Mouse (Mus musculus) left cerebral cortex, adult 18-20 months (tissue): ENCODE measurements around the gene Casq2. TPM values are rescaled to one million over a fixed set of nuclear protein-coding genes. Genes with fewer than 3 reads are reported as not detected.

Experiments used
- DNase-seq, 2 experiments: peaks; one replicate each; pipeline ENCODE4 v3.0.0; 2021 to 2022; ENCODE audit warnings: low spot score in 2 of 2, mixed read lengths in 1 of 2
- total RNA-seq, 2 experiments: library from RNA; stranded (reverse); gene quantifications; 2 replicates each; pipeline ENCODE4 v1.2.3; 2021

The Casq2 gene
- total RNA-seq, 2 experiments from 2014 or later: 1.7 to 2.2 TPM

DNA sequence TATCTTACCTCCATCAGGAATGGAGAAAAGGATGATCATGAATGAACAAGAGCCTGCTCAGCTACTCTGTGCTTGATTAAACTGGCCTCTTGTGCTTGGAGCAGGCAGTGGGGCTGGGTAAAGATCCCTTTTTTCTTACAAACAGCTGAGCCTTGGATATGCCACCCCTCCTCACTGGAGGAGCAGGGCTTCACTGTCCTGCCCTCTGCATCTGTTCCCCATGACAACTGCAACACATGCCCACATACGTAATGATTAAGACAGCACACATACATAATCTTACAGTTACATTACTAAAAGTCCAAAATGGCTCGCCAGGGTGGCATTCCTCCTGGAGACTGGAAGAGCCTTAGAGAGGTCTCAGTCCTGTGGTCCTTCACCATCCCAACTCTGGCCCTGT lies 6.8 kb upstream of the Casq2 start:
- DNase-seq: no peak

DNA sequence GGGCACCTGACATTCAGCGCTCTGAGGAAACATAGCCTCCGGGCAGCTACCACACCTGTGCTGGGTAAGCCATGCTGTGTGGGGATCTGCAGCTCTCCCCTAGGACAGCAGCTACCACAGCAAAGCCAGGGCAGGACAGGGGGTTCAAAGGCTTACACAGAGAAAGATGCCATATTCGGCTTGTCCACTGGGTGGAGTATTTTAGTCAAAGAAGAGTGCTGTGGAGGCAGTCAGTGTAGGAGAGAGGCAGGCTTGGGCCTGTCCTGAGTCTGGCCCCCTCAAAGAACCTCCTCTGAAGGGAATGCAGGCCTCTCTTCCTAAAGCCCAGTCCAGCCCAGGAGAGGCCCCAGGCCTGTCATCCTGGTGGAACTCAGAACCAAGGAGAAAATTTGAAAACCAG lies 4.4 kb upstream of the Casq2 start:
- peak; percentile 73 to 84 for DNase-seq

DNA sequence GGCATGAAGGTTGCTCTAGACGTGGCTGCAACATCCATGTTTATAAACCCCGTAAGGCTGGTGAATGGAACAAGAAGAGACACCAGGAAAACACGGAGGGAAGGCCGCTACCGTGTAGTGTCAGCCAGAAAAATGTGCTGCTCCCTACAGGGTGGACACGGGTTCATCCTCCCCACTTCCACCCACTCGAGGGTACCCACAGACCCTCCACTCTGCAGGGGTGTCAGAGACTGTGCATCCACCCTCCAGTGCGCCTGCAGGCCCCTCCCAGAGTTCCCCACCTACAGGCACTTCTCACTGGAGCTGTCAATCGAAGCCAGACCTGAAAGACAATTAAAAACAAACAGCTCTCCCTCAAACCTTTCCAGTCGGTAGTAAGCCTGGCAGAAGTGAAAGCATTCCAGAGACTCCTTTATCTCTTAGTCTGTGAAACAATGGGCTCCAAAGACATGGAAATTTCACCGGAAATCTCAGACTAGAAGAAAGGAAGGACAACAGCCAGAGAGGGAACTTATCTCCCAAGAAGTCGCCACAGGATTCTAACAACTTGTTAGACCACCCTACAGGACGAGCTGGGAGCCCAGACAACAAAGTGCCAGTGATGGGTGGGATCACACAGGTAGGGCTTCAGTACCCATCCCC lies 2.5 kb upstream of the Casq2 start:
- DNase-seq: no peak

DNA sequence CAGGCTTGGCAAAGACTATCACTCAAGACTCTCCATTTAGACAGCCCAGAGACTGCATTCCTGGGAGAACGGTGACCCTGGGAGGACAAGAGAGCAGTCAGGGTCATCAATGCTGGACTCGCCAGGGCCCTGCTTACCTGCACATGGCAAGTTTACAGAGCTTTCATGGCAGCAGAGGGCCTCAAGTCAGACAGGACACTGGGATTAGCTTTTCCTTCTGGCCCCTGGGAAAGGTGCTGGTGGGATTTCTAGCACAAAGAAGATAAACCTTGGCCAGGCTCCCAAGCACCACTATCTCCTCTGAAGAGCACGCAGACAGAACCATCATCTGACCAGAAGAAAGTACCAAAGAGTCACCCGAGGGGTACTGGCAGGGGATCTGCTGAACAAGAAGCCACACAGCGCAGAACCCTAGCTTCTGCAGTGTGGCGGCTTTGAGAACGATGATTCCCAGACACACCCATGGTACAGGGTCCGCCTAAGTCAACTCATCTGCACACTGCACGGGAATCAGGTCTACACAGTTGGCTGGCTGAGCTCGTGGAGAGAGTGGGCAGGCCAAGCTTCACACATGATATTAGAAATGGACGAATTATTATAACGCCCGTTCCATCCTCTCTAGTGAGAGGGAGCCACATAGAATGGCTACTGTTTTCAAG lies 1.3 kb upstream of the Casq2 start:
- DNase-seq: no peak

DNA sequence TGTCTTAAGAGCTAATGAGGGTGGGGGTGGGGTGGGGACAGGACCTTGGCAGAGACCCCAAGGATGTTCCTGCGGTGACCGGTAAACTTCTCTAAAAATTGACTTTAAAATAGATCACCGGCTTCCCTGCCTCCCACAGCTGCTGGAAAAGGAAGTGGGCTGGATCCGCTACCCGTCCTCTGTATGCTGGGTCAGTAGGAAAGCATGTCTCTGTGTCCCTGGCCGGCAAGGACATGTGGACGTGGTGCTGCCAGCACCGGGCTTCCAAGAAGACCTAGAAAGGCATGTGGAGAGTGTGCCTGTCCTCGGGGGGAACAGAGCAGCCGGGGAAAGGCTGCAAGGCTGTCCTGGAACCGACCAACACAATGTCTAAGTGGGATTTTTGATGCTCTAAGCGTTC lies 496 bp upstream of the Casq2 start:
- DNase-seq: no peak

DNA sequence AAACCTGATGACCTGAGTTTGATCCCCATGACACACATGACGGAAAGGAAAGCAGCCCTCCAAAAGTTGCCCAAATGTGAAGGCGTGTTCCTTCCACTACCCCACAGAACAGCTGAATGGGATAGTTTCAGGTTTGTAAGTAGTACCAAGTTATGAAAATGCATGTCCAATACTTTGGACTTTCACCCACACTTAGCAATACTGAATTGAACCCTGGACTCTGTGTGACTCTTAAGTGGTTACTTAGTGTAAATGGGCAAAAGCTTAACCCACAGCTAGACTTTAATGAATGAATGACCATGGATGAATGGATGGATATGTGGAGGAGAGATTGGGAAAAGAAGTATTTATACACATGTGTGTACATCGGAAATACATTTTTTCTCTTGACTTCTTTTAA lies 8.6 kb downstream of the Casq2 start:
- no peak for DNase-seq

DNA sequence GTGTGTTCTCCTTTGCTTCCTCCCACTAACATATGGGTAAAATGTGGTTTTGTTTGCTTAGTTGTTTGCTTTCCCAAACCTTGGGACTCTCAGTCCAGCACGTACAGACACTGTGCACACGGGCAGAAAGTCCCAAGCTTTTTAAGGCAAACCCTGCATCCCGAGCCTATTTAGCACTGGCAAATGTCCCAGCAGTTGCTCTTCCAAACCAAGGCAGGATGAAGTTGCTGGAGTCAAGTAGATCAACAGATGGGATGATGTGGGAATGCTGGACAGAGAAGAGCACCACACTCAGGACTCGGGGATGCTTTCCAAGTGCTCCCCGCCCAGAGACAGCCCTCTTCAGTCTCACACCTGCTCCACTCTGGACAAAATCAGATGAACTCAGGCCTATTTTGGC lies 9.2 kb downstream of the Casq2 start:
- DNase-seq: no peak

DNA sequence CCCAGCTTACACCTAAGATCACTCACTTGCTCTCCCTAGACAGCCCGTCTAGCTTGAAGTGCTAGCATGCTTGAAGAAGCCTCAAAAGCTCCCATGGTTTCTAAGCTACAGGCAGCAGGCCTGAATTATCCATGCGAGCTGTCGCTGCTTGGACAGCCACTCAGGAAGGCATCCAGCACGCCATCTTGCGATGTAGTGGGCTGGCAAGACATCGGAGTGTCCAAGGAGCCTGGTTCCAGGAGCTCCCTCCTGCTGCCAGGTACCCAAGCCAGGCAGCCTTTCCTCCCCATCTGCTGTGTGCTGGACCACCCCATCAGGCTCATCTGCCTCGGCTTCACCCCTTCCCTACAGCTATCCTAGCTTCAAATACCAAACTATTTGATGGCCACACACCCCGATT lies 10.2 kb downstream of the Casq2 start:
- DNase-seq: no peak

DNA sequence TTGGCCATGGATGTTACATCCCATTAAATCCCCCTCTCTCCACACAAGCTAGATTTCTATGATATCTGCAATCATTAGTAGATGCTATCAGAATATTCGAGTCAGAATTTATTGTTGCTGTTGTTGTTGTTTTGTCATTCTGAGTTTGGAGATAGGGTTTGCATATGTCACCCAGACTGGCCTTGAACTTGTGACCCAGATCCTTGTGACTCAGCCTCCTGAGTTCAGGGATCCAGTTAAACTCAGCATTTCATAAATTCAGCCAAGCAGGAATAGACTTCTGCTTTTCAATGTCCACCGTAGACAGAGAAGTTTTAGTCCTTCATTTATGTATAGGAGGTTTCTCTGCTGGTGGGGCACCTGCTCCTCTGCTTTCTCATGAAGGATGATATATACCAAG lies 10.8 kb downstream of the Casq2 start:
- DNase-seq: no peak

DNA sequence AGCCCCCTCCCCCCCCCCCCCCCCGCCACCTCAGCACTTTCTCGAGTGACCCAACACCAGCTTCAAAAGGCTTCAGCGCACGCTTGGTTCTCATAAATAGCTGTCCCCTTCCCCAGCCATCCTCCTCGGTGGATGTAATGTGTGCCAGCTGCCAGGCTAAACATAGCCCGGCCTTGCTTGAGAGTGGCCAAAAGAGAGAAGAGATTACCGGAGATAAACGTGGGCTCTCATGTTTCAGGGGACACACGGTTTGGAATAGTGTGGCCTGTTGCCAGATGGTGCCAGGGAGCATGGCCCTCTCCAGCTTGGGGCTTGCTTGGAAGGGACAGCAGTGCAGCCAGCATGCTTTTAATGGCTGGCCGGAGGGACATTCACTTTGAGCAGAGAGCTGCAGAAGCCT lies 13.0 kb downstream of the Casq2 start:
- peak in 1 of 2 experiments; percentile 3 for DNase-seq

DNA sequence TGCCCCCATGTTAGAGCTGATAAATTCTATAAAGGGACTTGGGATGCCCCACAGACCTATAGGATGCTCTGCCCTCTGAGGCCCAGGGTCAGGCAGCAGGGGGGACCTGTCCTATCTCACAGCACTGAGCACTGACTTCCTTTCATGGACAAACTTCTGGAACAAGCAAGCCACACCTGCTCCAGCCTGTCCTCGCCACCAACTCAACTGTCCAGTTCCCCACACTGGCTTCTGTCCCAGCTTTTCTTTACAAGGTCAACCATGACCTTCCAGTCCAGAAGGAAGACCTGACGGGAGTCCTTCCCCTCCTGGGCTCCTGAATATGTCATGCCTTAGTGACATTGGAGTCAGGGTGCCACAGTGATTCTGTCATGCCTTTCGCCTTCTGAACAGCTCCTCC lies 13.6 kb downstream of the Casq2 start:
- no peak for DNase-seq

DNA sequence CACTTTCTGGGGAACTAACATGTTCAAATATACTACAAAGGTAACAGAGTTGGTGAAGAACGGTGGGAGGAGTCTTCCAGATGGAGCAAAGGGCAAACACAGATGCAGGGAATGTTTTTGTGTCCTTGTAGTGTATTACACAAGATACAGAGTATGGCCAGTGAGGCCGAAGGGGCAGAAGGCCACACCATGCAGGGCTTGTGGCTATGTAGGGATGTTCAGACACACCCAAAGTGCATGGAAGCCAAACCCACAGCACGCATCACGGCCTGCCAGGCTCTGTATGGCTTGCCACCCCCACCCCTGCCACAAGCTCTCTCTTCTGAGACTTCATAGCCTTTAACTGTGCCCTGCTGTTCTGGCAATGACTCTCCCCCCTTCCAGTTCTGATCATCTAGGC lies 15.2 kb downstream of the Casq2 start:
- no peak for DNase-seq

DNA sequence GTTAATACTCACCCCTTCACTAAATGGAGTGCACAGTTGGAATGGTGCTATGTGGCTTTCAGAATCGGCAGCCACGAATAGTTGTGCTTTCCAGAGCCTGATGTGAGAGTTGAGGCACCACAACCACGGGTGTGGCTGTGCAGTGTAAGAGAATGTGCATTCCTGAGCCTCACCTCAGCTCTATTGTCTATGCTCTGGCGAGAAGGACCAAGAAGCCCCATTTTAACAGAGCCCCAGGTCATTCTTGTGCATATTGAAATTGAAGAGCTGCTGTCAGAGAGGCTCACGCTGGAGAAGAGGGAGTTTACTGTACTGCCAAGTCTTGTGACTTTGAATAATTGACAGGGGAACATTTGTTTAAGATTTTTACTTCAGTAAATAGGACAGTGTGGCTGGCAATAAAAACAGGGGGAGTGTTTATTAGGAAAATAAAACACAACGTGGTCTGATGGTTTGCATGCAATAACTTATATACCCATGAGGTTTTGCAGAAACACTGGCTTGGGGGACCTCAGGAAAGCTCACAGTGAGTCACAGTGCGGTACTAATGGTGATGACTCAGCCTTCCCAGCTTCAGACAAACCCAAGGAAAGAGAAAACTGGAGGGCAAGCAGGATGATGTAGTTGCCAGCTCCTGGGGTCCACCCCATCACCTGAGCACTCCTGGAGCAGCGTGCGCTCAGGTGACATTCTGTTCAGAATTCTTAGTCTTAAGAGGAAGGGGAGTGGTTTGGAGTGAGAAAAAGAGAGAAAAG lies 17.8 kb downstream of the Casq2 start:
- no peak for DNase-seq

DNA sequence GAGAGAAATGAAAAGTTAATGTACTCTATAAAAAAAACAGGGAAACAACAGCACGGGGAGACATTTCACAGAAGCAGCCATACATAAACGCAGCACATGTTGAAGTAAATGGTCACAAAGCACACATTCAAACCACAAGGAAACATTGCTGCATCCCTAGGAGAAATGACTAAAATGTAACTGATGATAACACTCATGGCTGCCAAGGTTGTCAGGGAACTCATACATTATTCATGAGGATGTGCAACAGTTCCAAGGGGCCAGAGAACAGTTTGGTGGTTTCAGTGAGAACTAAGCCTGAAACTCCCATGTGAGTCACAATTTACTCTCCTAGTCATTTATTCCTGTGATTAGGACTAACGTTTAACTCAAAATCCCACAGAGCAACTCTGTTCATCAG lies 22.0 kb downstream of the Casq2 start:
- DNase-seq: no peak

DNA sequence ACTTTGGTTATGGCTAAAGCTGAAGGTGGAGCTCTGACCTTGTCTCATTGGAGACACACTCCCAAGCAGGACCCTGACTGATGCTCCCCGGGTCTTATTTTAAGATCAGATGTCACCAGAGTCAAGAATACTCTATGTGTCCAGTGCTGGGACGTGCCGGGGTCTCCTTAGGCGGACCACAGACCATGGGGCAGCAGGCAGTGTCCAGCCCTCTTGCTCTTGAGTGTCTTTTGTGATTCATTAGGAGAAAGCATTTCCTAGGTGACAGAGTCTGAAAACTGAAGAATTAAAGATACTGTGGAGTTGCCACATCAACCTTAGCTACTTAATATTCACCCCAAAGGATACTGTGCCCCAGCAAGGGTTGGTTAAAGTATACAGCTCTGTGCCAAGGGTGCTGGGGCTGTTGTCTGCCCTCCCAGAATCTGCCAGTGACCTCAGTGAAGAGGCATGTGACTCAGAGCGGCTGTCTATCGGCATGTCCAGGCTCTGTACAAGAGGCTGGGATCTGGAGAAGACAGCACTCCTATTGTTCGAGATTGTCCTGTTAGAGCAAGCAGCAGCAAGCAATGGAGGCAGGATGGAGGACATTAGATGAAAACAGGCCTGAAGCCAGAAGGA lies 25.9 kb downstream of the Casq2 start:
- DNase-seq: no peak

DNA sequence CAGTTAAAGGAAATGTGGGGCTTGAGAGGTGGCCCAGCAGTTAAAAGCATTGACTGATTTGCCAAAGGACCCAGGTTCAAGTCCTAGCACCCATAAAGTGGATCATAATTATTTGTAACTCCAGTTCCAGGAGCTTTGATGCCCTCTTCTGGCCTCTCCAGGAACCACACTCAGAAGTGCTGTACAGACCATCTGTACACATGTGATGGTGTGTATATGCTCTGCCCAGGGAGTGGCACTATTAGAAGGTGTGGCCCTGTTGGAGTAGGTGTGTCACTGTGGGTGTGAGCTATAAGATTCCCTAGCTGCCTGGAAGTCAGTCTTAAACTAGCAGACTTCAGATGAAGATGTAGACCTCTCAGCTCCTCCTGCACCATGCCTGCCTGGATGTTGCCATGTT lies 34.7 kb downstream of the Casq2 start:
- no peak for DNase-seq

DNA sequence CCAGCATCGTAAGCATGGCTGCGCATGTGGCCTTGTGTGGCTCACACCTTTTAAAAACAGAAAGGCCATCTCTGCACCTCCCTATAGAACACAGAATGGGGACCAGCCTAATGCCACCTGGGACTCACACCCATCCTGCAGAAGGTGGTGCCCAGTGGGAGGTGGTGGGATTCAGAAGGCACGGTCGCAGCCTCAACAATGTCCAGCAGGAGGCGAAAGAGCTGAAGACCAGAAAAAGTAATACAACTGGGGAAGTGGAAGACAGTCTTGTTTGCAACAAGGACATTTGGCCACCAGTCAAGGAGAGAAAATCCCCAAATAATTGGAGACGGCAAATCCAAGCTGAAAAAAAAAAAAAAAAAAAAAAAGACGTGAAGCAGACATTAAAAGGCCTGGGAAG lies 35.8 kb downstream of the Casq2 start:
- DNase-seq: no peak

DNA sequence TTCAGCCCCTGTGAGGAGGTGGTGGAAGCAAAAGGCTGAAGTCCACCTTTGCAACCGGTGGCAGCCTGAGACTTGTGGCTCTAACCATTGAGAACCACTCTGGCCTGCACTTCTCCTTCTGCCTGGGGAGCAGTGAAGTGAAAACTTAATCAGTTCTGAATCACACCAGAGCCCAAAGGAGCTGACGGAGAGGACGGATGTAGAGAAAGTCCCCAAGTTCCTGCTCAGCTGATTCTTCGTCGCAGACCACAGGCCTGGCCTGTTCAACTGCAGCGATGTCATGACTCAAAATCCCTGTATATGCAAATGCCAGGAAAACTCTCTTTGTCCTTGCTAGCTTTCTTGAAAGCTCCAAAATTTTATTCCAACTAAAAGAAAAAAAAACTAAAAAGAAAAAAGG lies 37.4 kb downstream of the Casq2 start:
- DNase-seq: no peak

DNA sequence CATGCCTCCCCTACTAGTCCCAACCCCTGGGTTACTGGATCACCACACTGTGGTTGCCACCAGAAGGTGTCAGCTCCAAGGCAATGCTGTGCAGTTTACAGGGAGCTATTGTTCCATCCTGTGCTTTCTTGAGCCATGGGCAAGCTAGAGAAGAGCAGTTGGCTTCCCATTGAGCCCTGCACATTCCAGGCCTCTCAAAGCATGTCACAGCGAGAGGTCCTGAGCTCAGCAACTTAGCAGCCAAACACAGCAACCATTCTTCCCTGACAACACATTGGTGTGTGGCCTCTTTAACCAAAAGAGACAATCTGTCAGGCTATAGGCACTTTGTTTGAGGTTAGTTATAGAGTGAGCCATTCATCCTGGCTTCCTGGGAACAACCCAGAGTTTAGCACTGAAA lies 39.3 kb downstream of the Casq2 start:
- no peak for DNase-seq

DNA sequence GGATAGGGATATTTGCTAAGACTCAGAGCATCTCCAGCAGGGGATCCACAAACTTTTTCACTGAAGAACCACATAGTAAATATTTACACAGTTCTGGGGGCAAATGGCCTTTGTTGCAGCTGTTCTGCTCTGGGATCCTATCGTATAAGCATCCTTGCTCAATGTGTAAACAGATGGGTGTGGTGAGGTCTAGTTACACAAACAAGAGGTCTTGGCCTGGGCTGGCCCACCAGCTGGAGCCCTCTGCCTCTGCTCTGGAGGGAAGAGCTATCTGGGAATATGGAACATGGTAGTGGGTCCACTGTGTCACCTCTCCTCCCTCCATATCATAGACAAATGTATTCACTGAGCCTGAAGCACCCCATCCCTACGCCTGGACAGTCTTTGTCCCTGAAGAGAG lies 40.9 kb downstream of the Casq2 start:
- DNase-seq: no peak

DNA sequence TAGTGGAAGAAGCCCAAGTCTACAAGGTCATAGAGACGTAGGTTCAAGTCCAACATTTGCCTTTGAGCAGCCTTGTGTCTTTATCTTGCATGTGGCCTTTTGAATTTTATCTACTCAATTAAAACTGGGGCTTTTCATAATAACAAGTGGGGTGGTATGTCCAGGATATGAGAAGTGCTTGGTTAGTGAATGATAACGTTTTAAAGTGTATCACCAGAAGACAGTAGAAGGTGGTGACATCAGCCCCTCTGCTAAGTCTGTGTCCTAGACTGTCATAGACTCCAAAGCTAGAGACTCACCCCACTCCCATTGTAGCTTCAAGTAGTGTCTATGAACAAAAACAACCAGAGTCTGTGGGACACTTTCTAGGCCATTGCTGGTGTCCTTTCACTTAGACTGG lies 42.0 kb downstream of the Casq2 start:
- no peak for DNase-seq

DNA sequence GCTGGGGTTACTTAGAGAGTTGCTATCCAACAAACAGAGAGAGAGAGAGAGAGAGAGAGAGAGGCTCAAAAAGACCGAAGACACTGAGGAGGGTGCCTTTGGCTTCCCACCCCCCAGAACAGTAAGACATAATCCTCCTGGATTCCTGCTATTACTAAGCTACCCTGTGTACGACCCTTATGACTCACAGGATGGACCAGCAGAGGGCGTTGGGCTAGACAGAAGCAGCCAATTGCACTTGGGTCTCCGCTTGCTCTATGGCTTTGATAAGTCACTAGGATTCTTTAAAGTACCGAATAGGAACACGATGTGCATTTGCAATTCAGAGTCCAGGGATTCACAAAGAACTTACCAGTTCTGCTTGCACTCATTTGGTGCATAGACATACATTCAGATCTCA lies 44.3 kb downstream of the Casq2 start:
- DNase-seq: no peak
